14 mouse cellular contexts compared by ENCODE assay signal in genomic region chr5:76828527-76829240, GRCm38 (mm10).
DNase-seq lines count a peak whose midpoint lies in the region; ATAC-seq and TF ChIP-seq lines count a peak whose summit lies in the region.
"Had no signal": no experiment of that assay in that cellular context is flagged by ENCODE, and none has a peak within 500 bp of the region (broad histone marks: within the 10 kb centered on the region; RNA-seq: fewer than 3 reads in every experiment).

No protein-coding gene starts in this region.

- no peak for ATAC-seq in embryonic facial prominence, embryonic 11.5 days (replicated peaks; ENCODE audit: insufficient number of reproducible peaks, low FRiP score, low TSS enrichment, low read depth)
- ATAC-seq in hindbrain, embryonic 12.5 days (ENCODE audit: low FRiP score), result peak; percentile 66
- ATAC-seq in midbrain, embryonic 14.5 days (ENCODE audit: low FRiP score, low TSS enrichment), result peak; percentile 46; the same call in 1 of the 2 replicates

- H3K4me3 ChIP-seq in embryonic facial prominence, embryonic 11.5 days (ENCODE audit: low read depth, low read length), result no peak overlapping the region
- no peak overlapping the region for H3K4me3 ChIP-seq in embryonic facial prominence, embryonic 10.5 days
- no peak overlapping the region for H3K4me3 ChIP-seq in C2C12 (ENCODE audit: insufficient read depth, poor library complexity, severe bottlenecking)
- no peak overlapping the region for H3K4me3 ChIP-seq in hindbrain, embryonic 12.5 days
- H3K4me3 ChIP-seq in midbrain, embryonic 14.5 days (replicated peaks; ENCODE audit: low read depth, low read length), result no peak overlapping the region
- H3K4me3 ChIP-seq: heart, adult 2 months; limb, embryonic 13.5 days; stomach, embryonic 15.5 days had no signal

- peak; percentile 11 for DNase-seq in embryonic facial prominence, embryonic 11.5 days (ENCODE audit: low spot score)
- DNase-seq in embryonic facial prominence, embryonic 10.5 days (ENCODE audit: low spot score), result no peak
- peak; percentile 62 for DNase-seq in midbrain, embryonic 14.5 days
- no peak for DNase-seq in ovary, adult 18-20 months (ENCODE audit: low spot score)
- no peak for DNase-seq in urinary bladder, postnatal 4 days (ENCODE audit: low spot score in 2 of 2)
- no peak for DNase-seq in cerebellum, postnatal 14 days
- DNase-seq: heart, adult 2 months; kidney, postnatal 14 days; lung, embryonic 14.5 days; thymus, postnatal 4 days had no signal

- no peak overlapping the region for H3K27ac ChIP-seq in embryonic facial prominence, embryonic 11.5 days (replicated peaks; ENCODE audit: low read depth, low read length)
- H3K27ac ChIP-seq in embryonic facial prominence, embryonic 10.5 days (replicated peaks), result no peak overlapping the region
- H3K27ac ChIP-seq in hindbrain, embryonic 12.5 days, result peak overlapping the region; percentile 67
- peak overlapping the region; percentile 77 for H3K27ac ChIP-seq in midbrain, embryonic 14.5 days (replicated peaks; ENCODE audit: low read depth, low read length)
- H3K27ac ChIP-seq: heart, adult 2 months; limb, embryonic 13.5 days; stomach, embryonic 15.5 days had no signal

- H3K79me2 ChIP-seq in C2C12 (ENCODE audit: control insufficient read depth, insufficient read depth), result no peaks in the 10 kb centered on the region

- H3ac ChIP-seq in C2C12 (ENCODE audit: control insufficient read depth, insufficient read length, low read depth), result no peak overlapping the region

- H3K4me1 ChIP-seq in embryonic facial prominence, embryonic 11.5 days (ENCODE audit: control insufficient read depth, insufficient read depth, low read length), result no peaks in the 10 kb centered on the region
- H3K4me1 ChIP-seq in embryonic facial prominence, embryonic 10.5 days, result peaks cover 12% of the 10 kb centered on the region
- H3K4me1 ChIP-seq in hindbrain, embryonic 12.5 days, result peaks cover 20% of the 10 kb centered on the region
- peaks cover 5% of the 10 kb centered on the region; the same call in 1 of the 2 replicates for H3K4me1 ChIP-seq in midbrain, embryonic 14.5 days (ENCODE audit: control insufficient read depth, insufficient read depth, low read length)
- H3K4me1 ChIP-seq: limb, embryonic 13.5 days; stomach, embryonic 15.5 days had no signal

- 79% methylated on average over 7 of the region's 7 CpGs for WGBS in embryonic facial prominence, embryonic 11.5 days
- 86% methylated on average over 7 of the region's 7 CpGs for WGBS in embryonic facial prominence, embryonic 10.5 days
- 62% methylated on average over 7 of the region's 7 CpGs for WGBS in hindbrain, embryonic 12.5 days
- 60% methylated on average over 7 of the region's 7 CpGs for WGBS in midbrain, embryonic 14.5 days

- no peak overlapping the region for H3K4me2 ChIP-seq in embryonic facial prominence, embryonic 11.5 days (ENCODE audit: low read depth, low read length)
- H3K4me2 ChIP-seq in hindbrain, embryonic 12.5 days (replicated peaks), result no peak overlapping the region
- H3K4me2 ChIP-seq in midbrain, embryonic 14.5 days (ENCODE audit: low read length), result no peak overlapping the region
- H3K4me2 ChIP-seq: limb, embryonic 13.5 days; lung, embryonic 14.5 days; stomach, embryonic 15.5 days had no signal

- no peak overlapping the region for H3K9ac ChIP-seq in embryonic facial prominence, embryonic 11.5 days (replicated peaks; ENCODE audit: low read length)
- no peak overlapping the region for H3K9ac ChIP-seq in hindbrain, embryonic 12.5 days
- H3K9ac ChIP-seq in midbrain, embryonic 14.5 days (replicated peaks; ENCODE audit: low read length), result no peak overlapping the region
- H3K9ac ChIP-seq: limb, embryonic 13.5 days; lung, embryonic 14.5 days; stomach, embryonic 15.5 days had no signal

- no peaks in the 10 kb centered on the region for H3K9me3 ChIP-seq in embryonic facial prominence, embryonic 11.5 days (replicated peaks; ENCODE audit: control insufficient read depth, low read length)
- H3K9me3 ChIP-seq in embryonic facial prominence, embryonic 10.5 days, result no peaks in the 10 kb centered on the region
- H3K9me3 ChIP-seq in hindbrain, embryonic 12.5 days (replicated peaks), result no peaks in the 10 kb centered on the region
- H3K9me3 ChIP-seq in midbrain, embryonic 14.5 days (ENCODE audit: control insufficient read depth, low read length), result no peaks in the 10 kb centered on the region
- H3K9me3 ChIP-seq: limb, embryonic 13.5 days; stomach, embryonic 15.5 days had no signal

- TF ChIP-seq CTCF in C2C12 (IDR thresholded peaks at IDR 0.05; ENCODE audit: control insufficient read depth, insufficient read depth, insufficient read length), result no peak

- no peaks in the 10 kb centered on the region for H3K36me3 ChIP-seq in embryonic facial prominence, embryonic 11.5 days (replicated peaks; ENCODE audit: control insufficient read depth, insufficient read depth, low read depth, low read length)
- H3K36me3 ChIP-seq in embryonic facial prominence, embryonic 10.5 days (replicated peaks), result peaks cover 61% of the 10 kb centered on the region
- no peaks in the 10 kb centered on the region for H3K36me3 ChIP-seq in C2C12 (ENCODE audit: control insufficient read depth, insufficient read depth)
- H3K36me3 ChIP-seq in hindbrain, embryonic 12.5 days, result peaks cover 11% of the 10 kb centered on the region; the same call in 1 of the 2 replicates
- peaks cover 19% of the 10 kb centered on the region; the same call in 1 of the 2 replicates for H3K36me3 ChIP-seq in midbrain, embryonic 14.5 days (ENCODE audit: control insufficient read depth, insufficient read depth, low read length)
- H3K36me3 ChIP-seq: stomach, embryonic 15.5 days had no signal

- H3K27me3 ChIP-seq in embryonic facial prominence, embryonic 11.5 days (ENCODE audit: control insufficient read depth, insufficient read depth, low read length), result no peaks in the 10 kb centered on the region
- H3K27me3 ChIP-seq in embryonic facial prominence, embryonic 10.5 days (replicated peaks; ENCODE audit: low read depth, poor library complexity, severe bottlenecking), result no peaks in the 10 kb centered on the region
- no peaks in the 10 kb centered on the region for H3K27me3 ChIP-seq in C2C12 (ENCODE audit: control insufficient read depth, insufficient read depth, insufficient read length)
- H3K27me3 ChIP-seq in hindbrain, embryonic 12.5 days, result no peaks in the 10 kb centered on the region
- no peaks in the 10 kb centered on the region for H3K27me3 ChIP-seq in midbrain, embryonic 14.5 days (ENCODE audit: control insufficient read depth, insufficient read depth, low read length)
- H3K27me3 ChIP-seq: limb, embryonic 13.5 days; stomach, embryonic 15.5 days had no signal

- H3K79me3 ChIP-seq in C2C12 (ENCODE audit: low read depth), result no peaks in the 10 kb centered on the region

TF ChIP-seq in C2C12, 6 proteins besides CTCF, POLR2A, EP300 and RAD21:
- peak; percentile 68 for TF ChIP-seq MYOD1 (IDR thresholded peaks at IDR 0.05; ENCODE audit: control insufficient read depth, insufficient read length, low read depth)
- no peak for TF ChIP-seq MAX (IDR thresholded peaks at IDR 0.05)

Comparison
In these comparisons a context has a peak if more than half of its experiments do, and no peak if none do; other contexts are left out.
1. DNase-seq: peak in embryonic facial prominence, embryonic 11.5 days (single experiment) and midbrain, embryonic 14.5 days (single experiment); none in embryonic facial prominence, embryonic 10.5 days (single experiment), ovary, adult 18-20 months (single experiment), urinary bladder, postnatal 4 days (0 of 2) and cerebellum, postnatal 14 days (0 of 2).
2. H3K27ac ChIP-seq: peak in hindbrain, embryonic 12.5 days (single experiment) and midbrain, embryonic 14.5 days (single experiment); none in embryonic facial prominence, embryonic 11.5 days (single experiment) and embryonic facial prominence, embryonic 10.5 days (single experiment).